Mouse (Mus musculus): ENCODE data around the gene Tnk2. TPM values are rescaled to one million over a fixed set of nuclear protein-coding genes. Genes with fewer than 3 reads are reported as not detected.

Tnk2 gene
- polyA plus RNA-seq, 1 experiment from 2014 or later = 6.6 TPM

DNA sequence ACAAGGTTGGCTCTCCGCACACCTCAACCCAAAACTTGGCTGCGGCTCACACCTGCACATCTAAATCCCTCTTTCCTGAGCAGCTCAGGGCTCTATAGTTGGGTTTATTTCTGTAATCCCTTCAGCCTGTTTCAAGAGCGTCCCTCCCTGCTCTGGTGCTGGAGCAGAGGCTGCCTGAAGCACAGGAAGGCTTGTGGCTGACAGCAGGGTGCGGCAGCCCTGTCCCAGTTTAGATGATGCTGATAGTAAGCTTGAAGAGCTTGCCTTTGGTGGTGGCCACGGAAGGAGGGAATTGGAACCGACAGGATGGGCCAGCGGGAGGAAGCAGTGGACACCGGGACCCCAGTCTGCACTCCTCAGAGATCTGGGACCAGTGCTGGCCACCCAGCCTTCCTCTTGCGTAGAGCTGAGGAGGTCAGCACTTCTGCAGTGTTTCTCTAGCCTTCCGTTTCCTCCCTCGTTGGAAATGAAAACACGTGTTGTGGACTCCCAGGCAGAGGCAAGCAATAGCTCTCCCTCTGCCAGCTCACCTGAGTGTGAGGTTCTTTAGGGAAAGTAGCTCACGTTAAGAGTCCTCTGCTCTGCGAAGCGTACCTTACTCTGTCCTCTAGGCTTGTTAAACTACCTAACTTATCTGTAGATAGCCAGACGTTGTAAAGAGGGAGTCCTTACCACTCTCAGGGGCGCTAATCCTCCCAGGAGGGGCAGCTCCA lies 63.6 kb downstream of the Tnk2 start:
- no peaks in the 10 kb centered on the region for H3K36me3 ChIP-seq
- no peak overlapping the region for H3K4me3 ChIP-seq
- peaks cover 26% of the 10 kb centered on the region for H3K4me1 ChIP-seq
- H3K27me3 ChIP-seq (replicated peaks) = peaks cover 20% of the 10 kb centered on the region
- peaks cover 4% of the 10 kb centered on the region; the same call in 1 of the 2 replicates for H3K9me3 ChIP-seq (replicated peaks)
- peak overlapping the region; percentile 15; the same call in 1 of the 2 replicates for H3K9ac ChIP-seq
- H3K27ac ChIP-seq = no peak overlapping the region
- peak overlapping the region; percentile 45 for H3K4me2 ChIP-seq
- ATAC-seq = no peak
- 26% methylated on average over 17 of the region's 17 CpGs for WGBS (ENCODE audit: insufficient replicate concordance)

DNA sequence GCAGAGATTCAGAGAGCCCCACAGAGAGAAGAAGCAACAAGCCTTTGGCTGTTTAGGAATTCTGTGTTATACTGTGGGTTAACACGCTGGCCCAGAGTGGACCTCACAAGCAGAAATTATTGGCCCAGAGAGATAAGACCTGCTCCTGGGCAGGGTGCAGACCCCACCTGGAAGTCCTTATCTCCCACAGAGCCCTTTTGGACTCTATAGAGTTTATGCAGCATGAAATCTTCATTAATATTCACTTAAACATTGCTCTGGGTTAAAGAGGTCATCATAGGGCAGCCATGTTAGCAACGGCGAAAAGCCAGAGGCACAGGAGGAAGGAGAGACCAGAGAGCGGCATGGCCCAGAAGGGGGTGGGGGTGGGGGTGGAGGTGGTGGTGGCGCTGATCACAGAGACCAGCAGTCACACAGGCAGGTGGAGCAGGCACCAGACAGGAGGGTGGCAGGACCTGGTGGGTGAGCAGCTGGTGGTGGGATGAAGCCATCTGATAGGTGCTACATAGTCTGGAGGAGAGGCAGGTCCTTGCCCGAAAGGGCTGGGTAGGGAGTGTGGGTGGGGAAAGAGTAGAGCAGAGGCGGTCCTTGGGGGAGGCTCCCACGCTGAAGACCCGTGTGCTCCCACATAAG lies 64.3 kb downstream of the Tnk2 start:
- 39% methylated on average over 9 of the region's 9 CpGs for whole genome bisulfite sequencing (ENCODE audit: insufficient replicate concordance)
- H3K27ac ChIP-seq = no peak overlapping the region
- peaks cover 4% of the 10 kb centered on the region; the same call in 1 of the 2 replicates for H3K9me3 ChIP-seq (replicated peaks)
- ATAC-seq = no peak
- peaks cover 26% of the 10 kb centered on the region for H3K4me1 ChIP-seq
- H3K36me3 ChIP-seq = no peaks in the 10 kb centered on the region
- H3K4me2 ChIP-seq = peak overlapping the region; percentile 45
- no peak overlapping the region for H3K4me3 ChIP-seq
- no peak overlapping the region for H3K9ac ChIP-seq
- peaks cover 21% of the 10 kb centered on the region for H3K27me3 ChIP-seq (replicated peaks)

GRCm38 (mm10) chr16:32708457-32709033 lies 64.9 kb downstream of the Tnk2 start:
- peaks cover 26% of the 10 kb centered on the region for H3K4me1 ChIP-seq
- H3K27ac ChIP-seq = no peak overlapping the region
- no peaks in the 10 kb centered on the region for H3K36me3 ChIP-seq
- no peak for ATAC-seq
- H3K9ac ChIP-seq = no peak overlapping the region
- peaks cover 4% of the 10 kb centered on the region; the same call in 1 of the 2 replicates for H3K9me3 ChIP-seq (replicated peaks)
- 72% methylated on average over 10 of the region's 10 CpGs for WGBS (ENCODE audit: insufficient replicate concordance)
- H3K4me2 ChIP-seq = peak overlapping the region; percentile 45; the same call in 1 of the 2 replicates
- H3K27me3 ChIP-seq (replicated peaks) = peaks cover 25% of the 10 kb centered on the region
- H3K4me3 ChIP-seq = no peak overlapping the region

DNA sequence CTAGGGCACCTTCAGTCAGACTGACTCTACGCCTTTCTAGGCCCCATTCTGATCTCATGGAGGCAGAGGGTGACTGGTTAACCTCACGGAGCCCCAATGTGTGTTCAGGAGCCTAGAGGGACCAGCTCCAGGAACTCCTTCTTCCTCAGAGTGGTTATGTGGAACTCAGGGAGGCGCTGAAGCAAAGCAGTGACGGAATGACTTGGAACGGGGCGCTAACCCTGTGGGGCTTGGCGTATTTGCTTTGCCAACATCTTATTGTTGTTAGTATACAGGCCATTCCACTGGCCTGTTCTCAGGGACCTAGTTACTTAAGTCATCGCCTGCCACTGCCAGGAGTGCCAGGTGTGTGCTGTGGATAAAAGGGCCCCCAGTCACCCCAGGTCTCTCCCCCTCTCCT lies 65.4 kb downstream of the Tnk2 start:
- 83% methylated on average over 8 of the region's 8 CpGs for whole genome bisulfite sequencing (ENCODE audit: insufficient replicate concordance)
- peaks cover 4% of the 10 kb centered on the region; the same call in 1 of the 2 replicates for H3K9me3 ChIP-seq (replicated peaks)
- no peak overlapping the region for H3K4me3 ChIP-seq
- no peak for ATAC-seq
- H3K4me1 ChIP-seq = peaks cover 26% of the 10 kb centered on the region
- H3K27me3 ChIP-seq (replicated peaks) = peaks cover 26% of the 10 kb centered on the region
- no peaks in the 10 kb centered on the region for H3K36me3 ChIP-seq
- no peak overlapping the region for H3K4me2 ChIP-seq
- H3K9ac ChIP-seq = no peak overlapping the region
- no peak overlapping the region for H3K27ac ChIP-seq

DNA sequence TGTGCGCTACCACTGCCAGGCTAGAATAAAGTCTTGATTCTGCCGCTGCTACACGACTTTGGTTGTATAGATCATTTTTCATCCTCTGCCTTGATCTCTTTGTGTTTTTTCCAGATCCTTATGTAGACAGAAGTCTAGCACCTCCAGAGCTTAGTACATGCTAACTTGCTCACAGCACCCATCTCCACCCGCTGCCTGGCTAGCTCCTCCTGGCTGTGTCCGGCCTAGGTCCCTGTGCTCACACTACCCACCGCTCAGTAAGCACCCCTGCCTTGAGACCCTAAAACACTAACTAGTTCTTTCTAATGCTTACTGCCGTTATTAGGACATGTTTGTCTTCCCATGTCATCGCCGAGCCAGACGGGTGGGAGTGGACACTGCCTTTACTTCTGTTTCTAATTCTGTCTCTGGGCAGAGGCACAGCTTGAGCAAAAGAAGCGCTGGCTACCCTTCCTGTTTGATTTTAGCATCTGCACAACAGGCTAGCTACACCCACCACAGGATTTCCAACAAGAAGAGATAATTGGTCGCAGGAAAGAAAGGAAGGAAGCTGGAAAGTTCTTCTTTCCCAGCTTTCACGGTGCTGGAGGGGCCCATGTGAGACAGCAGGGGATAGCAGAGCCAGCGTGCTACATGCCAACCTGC lies 66.9 kb downstream of the Tnk2 start:
- no peak for ATAC-seq
- Histone ChIP-seq H3K27me3 (replicated peaks) (peaks cover 38% of the 10 kb centered on the region), H3K36me3 (no peaks in the 10 kb centered on the region), H3K4me1 (peaks cover 31% of the 10 kb centered on the region), H3K4me3 (no peak overlapping the region), H3K9ac (no peak overlapping the region), H3K27ac (no peak overlapping the region), H3K4me2 (no peak overlapping the region), H3K9me3 (replicated peaks) (peaks cover 2% of the 10 kb centered on the region; the same call in 1 of the 2 replicates)
- WGBS (ENCODE audit: insufficient replicate concordance) = 45% methylated on average over 14 of the region's 14 CpGs

- no peak overlapping the region for H3K4me2 ChIP-seq
- H3K9me3 ChIP-seq (replicated peaks) = no peaks in the 10 kb centered on the region
- no peak overlapping the region for H3K4me3 ChIP-seq
- no peak overlapping the region for H3K27ac ChIP-seq
- H3K9ac ChIP-seq = no peak overlapping the region
- no peak for ATAC-seq
- WGBS (ENCODE audit: insufficient replicate concordance) = 82% methylated on average over 11 of the region's 11 CpGs
- H3K36me3 ChIP-seq = no peaks in the 10 kb centered on the region
- peaks cover 29% of the 10 kb centered on the region for H3K4me1 ChIP-seq
- peaks cover 47% of the 10 kb centered on the region for H3K27me3 ChIP-seq (replicated peaks)
These were observed 68.5 kb downstream of the Tnk2 start for GRCm38 (mm10) chr16:32712202-32712601.

- H3K4me1 ChIP-seq = peaks cover 15% of the 10 kb centered on the region
- H3K9me3 ChIP-seq (replicated peaks) = no peaks in the 10 kb centered on the region
- H3K36me3 ChIP-seq = no peaks in the 10 kb centered on the region
- no peak for ATAC-seq
- H3K27me3 ChIP-seq (replicated peaks) = peaks cover 47% of the 10 kb centered on the region
- no peak overlapping the region for H3K27ac ChIP-seq
- no peak overlapping the region for H3K4me3 ChIP-seq
- H3K4me2 ChIP-seq = no peak overlapping the region
- H3K9ac ChIP-seq = no peak overlapping the region
- 64% methylated on average over 6 of the region's 6 CpGs for WGBS (ENCODE audit: insufficient replicate concordance)
These were observed 69.9 kb downstream of the Tnk2 start for GRCm38 (mm10) chr16:32713556-32713955.

DNA sequence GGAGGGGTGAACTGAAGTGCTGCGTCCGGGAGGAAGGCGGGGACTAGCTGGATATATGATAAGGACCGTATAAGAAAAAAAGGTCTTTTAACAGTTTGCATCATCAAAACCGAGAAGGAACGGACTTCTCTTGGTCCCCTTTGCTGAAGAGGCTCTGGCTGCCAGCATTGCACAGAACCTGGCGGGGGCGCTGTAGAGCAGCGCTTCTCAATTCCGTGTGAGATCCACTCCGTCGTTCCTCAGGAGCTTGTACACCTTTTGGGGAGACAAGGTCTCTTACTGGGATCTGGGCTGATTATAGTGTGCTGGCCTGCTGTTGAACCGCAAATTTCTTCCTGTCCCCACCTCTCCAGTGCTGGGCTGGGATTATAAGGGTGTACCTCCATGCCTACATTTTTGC lies 71.7 kb downstream of the Tnk2 start:
- peak overlapping the region; percentile 26 for H3K4me2 ChIP-seq
- ATAC-seq = no peak
- no peak overlapping the region for H3K4me3 ChIP-seq
- 11% methylated on average over 13 of the region's 13 CpGs for WGBS (ENCODE audit: insufficient replicate concordance)
- H3K9me3 ChIP-seq (replicated peaks) = no peaks in the 10 kb centered on the region
- H3K36me3 ChIP-seq = no peaks in the 10 kb centered on the region
- no peak overlapping the region for H3K9ac ChIP-seq
- peaks cover 13% of the 10 kb centered on the region for H3K4me1 ChIP-seq
- H3K27ac ChIP-seq = no peak overlapping the region
- peaks cover 33% of the 10 kb centered on the region for H3K27me3 ChIP-seq (replicated peaks)

- Histone ChIP-seq H3K9ac (no peak overlapping the region), H3K36me3 (no peaks in the 10 kb centered on the region), H3K9me3 (replicated peaks) (no peaks in the 10 kb centered on the region), H3K27me3 (replicated peaks) (0 out of 2 replicates have a peak, but pooled peaks cover 8% of the 10 kb centered on the region), H3K4me3 (no peak overlapping the region), H3K4me1 (peaks cover 11% of the 10 kb centered on the region; the same call in 1 of the 2 replicates), H3K27ac (no peak overlapping the region), H3K4me2 (no peak overlapping the region)
- no peak for ATAC-seq
- WGBS (ENCODE audit: insufficient replicate concordance) = 30% methylated on average over 7 of the region's 7 CpGs
These were observed 79.5 kb downstream of the Tnk2 start for GRCm38 (mm10) chr16:32723163-32723562.

- no peak for ATAC-seq
- Histone ChIP-seq H3K27me3 (replicated peaks) (peaks cover 8% of the 10 kb centered on the region; the same call in 1 of the 2 replicates), H3K9ac (no peak overlapping the region), H3K9me3 (replicated peaks) (no peaks in the 10 kb centered on the region), H3K36me3 (no peaks in the 10 kb centered on the region), H3K27ac (no peak overlapping the region), H3K4me3 (no peak overlapping the region), H3K4me1 (peaks cover 11% of the 10 kb centered on the region; the same call in 1 of the 2 replicates), H3K4me2 (no peak overlapping the region)
- 70% methylated on average over 4 of the region's 4 CpGs for WGBS (ENCODE audit: insufficient replicate concordance)
These were observed 80.1 kb downstream of the Tnk2 start for GRCm38 (mm10) chr16:32723767-32724166.

DNA sequence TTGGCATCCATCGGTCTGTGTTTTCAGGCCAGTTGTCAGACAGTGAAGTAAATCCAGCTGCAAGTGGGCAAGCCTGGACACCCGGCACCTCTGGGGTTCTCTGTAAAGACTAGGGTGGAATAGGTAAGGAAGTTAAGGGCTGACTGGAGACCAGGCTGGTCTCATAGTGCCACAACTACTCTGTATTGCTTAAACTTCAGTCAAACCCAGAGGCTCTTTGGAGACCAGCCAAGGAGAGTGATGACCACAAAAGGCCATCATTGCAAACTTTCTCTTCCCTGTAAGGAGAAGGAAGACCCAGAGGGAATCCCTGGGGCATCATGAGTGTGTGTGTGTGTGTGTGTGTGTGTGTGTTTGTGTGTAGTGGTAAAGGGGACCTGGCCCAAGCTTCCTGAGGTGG lies 80.6 kb downstream of the Tnk2 start:
- Histone ChIP-seq H3K27me3 (replicated peaks) (peaks cover 8% of the 10 kb centered on the region; the same call in 1 of the 2 replicates), H3K9ac (no peak overlapping the region), H3K4me3 (no peak overlapping the region), H3K36me3 (no peaks in the 10 kb centered on the region), H3K4me1 (peaks cover 11% of the 10 kb centered on the region; the same call in 1 of the 2 replicates), H3K27ac (no peak overlapping the region), H3K4me2 (no peak overlapping the region), H3K9me3 (replicated peaks) (no peaks in the 10 kb centered on the region)
- 86% methylated on average over 2 of the region's 2 CpGs for WGBS (ENCODE audit: insufficient replicate concordance)
- ATAC-seq = no peak

- no peaks in the 10 kb centered on the region for H3K9me3 ChIP-seq (replicated peaks)
- H3K27me3 ChIP-seq (replicated peaks) = peaks cover 8% of the 10 kb centered on the region; the same call in 1 of the 2 replicates
- H3K27ac ChIP-seq = no peak overlapping the region
- ATAC-seq = no peak
- no peak overlapping the region for H3K9ac ChIP-seq
- H3K4me1 ChIP-seq = peaks cover 14% of the 10 kb centered on the region; the same call in 1 of the 2 replicates
- no peaks in the 10 kb centered on the region for H3K36me3 ChIP-seq
- no peak overlapping the region for H3K4me2 ChIP-seq
- no peak overlapping the region for H3K4me3 ChIP-seq
These were observed 82.8 kb downstream of the Tnk2 start for GRCm38 (mm10) chr16:32726501-32726900.

All from liver, embryonic 12.5 days (tissue).